Mouse (Mus musculus) midbrain, embryonic 14.5 days (tissue): ENCODE data around the gene Sh2b2. TPM values are rescaled to one million over a fixed set of nuclear protein-coding genes. Genes with fewer than 3 reads are reported as not detected.
A peak's percentile ranks its signal among the peaks of the same experiment; 100 is the strongest.

Experiments used
- ATAC-seq: fragments of 200-750 bp; cut with Nextera tagmentation; 2 replicates; pipeline ENCODE4 v1.8.0; 2017; ENCODE audit warnings: moderate number of reproducible peaks, moderate library complexity; ENCODE audit not compliant: low FRiP score, low TSS enrichment
- DNase-seq: peaks from one replicate; pipeline ENCODE4 v3.0.0-alpha.2; 2015
- H3K27ac ChIP-seq: fragments of 300-500 bp; sonication (generic); replicated peaks from 2 replicates; pipeline ENCODE4 v1.5.1; 2014; ENCODE audit warnings: mild to moderate bottlenecking, low read depth, low read length, moderate library complexity
- H3K27me3 ChIP-seq: fragments of 300-500 bp; sonication (generic); 2 replicates; pipeline ENCODE4 v1.6.1; 2014; ENCODE audit warnings: low read length, control low read depth, mixed read lengths; ENCODE audit not compliant: control insufficient read depth, insufficient read depth
- H3K36me3 ChIP-seq: fragments of 300-500 bp; sonication (generic); 2 replicates; pipeline ENCODE4 v1.6.1; 2014; ENCODE audit warnings: low read length, control low read depth; ENCODE audit not compliant: control insufficient read depth, insufficient read depth
- H3K4me1 ChIP-seq: fragments of 300-500 bp; sonication (generic); 2 replicates; pipeline ENCODE4 v1.6.1; 2014; ENCODE audit warnings: mild to moderate bottlenecking, antibody characterized with exemption, low read length, control low read depth; ENCODE audit not compliant: control insufficient read depth, insufficient read depth
- H3K4me2 ChIP-seq: fragments of 300-500 bp; sonication (generic); 2 replicates; pipeline ENCODE4 v1.6.1; 2014; ENCODE audit warnings: mild to moderate bottlenecking, low read length, moderate library complexity
- H3K4me3 ChIP-seq: fragments of 300-500 bp; sonication (generic); replicated peaks from 2 replicates; pipeline ENCODE4 v1.5.1; 2014; ENCODE audit warnings: low read depth, low read length
- H3K9ac ChIP-seq: fragments of 300-500 bp; sonication (generic); replicated peaks from 2 replicates; pipeline ENCODE4 v1.6.1; 2014; ENCODE audit warnings: mild to moderate bottlenecking, low read length, moderate library complexity
- H3K9me3 ChIP-seq: fragments of 300-500 bp; sonication (generic); 2 replicates; pipeline ENCODE4 v1.6.1; 2016; ENCODE audit warnings: low read length, control low read depth, mixed read lengths; ENCODE audit not compliant: control insufficient read depth
- WGBS: fragments of 180-500 bp; shearing (Covaris S2); extraction: QIAGEN DNeasy Blood & Tissue Kit; methylation state at CpG from one replicate; pipeline ENCODE4 v1.1.7; 2014; 5-methylcytosine and 5-hydroxymethylcytosine counted together
- polyA plus RNA-seq: library from polyadenylated mRNA; unstranded; fragments of >200 nt; fragmentation: Nextera tagmentation; extraction: Ambion mirVana; gene quantifications from 2 replicates; pipeline ENCODE4 v1.2.1, GENCODE M21; 2014

The Sh2b2 gene
- polyA plus RNA-seq, 1 experiment from 2014 or later = 23.9 TPM

DNA sequence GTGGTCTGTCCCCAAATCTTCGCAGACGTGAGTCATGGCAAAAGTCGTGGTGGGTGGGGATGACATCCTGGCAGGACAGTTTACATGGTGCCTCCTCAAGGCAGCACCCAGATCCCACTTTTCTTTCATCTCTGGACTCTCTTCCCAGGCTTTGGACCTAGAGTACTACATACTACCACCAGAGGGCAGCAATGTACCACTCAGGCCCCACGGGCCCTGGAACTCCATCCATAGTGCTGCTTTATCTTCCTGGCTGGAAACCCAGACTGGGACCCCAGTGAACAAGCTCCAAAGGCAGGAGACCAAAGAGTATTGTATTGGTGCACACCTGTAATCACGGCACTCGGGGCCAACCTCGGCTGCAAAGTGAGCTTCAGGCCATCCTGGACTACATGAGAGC lies 44.5 kb downstream of the Sh2b2 start:
- peaks cover 4% of the 10 kb centered on the region; the same call in 1 of the 2 replicates for H3K36me3 ChIP-seq
- no peak overlapping the region for H3K27ac ChIP-seq
- DNase-seq = peak; percentile 93
- H3K9me3 ChIP-seq = no peaks in the 10 kb centered on the region
- H3K9ac ChIP-seq = no peak overlapping the region
- ATAC-seq = peak; percentile 49; the same call in 1 of the 2 replicates
- no peak overlapping the region for H3K4me2 ChIP-seq
- H3K4me1 ChIP-seq = peaks cover 4% of the 10 kb centered on the region
- H3K4me3 ChIP-seq = no peak overlapping the region
- H3K27me3 ChIP-seq = no peaks in the 10 kb centered on the region
- 29% methylated on average over 7 of the region's 7 CpGs for WGBS

DNA sequence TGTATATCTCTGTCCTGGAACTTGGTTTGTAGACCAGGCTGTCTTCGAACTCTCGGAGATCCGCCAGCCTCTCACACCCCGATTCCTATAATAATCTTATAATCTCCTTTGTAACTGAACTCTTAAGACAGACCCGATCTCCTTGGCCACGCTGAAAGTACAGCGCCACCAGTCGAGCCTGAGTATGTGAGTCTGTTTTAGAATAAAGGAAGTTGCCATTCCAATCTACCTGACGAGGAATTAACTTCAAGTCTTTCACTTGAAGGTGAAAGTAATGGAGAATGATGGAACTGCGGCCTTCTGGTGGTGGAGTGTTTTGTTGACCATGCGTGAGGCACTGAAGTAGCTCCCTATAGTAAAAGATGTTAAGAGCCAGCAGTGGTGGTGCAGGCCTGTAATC lies 46.8 kb downstream of the Sh2b2 start:
- DNase-seq (peak; percentile 32), ATAC-seq (no peak)
- H3K4me1 ChIP-seq = peaks cover 4% of the 10 kb centered on the region
- H3K36me3 ChIP-seq = peaks cover 25% of the 10 kb centered on the region
- H3K27me3 ChIP-seq = no peaks in the 10 kb centered on the region
- H3K4me2 ChIP-seq = peak overlapping the region; percentile 76
- H3K4me3 ChIP-seq = peak overlapping the region; percentile 58
- peak overlapping the region; percentile 59; the same call in 1 of the 2 replicates for H3K9ac ChIP-seq
- WGBS = 23% methylated on average over 11 of the region's 11 CpGs
- no peak overlapping the region for H3K27ac ChIP-seq
- no peaks in the 10 kb centered on the region for H3K9me3 ChIP-seq

DNA sequence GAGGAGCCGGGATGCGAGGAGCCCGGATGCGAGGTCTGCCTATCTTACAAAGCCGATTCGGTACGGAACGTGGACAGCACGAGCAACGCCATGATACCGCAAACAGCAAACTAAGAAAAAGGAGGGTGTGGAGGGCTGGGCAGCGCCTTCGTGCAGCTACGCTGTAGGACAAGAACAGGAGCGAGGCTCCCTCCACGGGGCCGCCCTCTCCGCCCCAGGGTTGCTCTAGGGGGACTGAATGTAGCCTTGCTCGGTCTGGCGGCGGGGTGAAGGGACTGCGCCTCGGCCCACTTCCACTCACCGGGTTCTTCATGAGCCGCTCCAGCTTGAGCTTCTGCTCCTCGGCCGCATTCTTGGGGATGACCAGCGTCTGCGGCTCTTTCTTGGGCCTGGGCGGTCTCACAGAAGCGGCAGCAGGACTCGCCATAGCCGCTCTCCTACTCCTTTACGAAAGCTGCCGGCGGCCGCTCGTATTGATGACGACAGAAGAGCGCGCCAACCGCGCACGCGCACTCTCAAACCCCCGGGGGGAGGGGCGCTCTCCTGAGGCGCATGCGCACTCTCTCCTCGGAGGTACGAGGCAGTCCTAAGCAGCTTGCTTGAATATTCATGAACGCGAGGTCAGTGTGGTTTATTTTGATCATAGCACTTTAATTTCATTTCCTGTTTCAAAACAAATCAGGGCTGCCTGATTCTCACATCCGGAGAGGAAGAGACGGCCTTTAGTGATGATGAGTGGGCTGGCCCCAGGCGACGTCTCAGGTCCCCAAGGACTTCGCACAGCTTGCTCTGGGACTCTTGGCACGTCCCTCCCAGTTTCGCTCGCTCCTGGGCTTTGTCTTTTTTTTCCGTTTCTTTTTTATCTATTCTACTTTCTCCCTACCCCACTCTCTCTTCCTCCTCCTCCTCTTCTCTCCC lies 47.6 kb downstream of the Sh2b2 start, which contains the start of gene Prkrip1:
Gene Prkrip1, minus strand, starts transcription at position 490 of the 918 bp plus-strand sequence.
- Histone ChIP-seq H3K4me3 (peak within 1 kb of the TSS; percentile 58), H3K4me1 (peaks cover 4% of the 10 kb centered on the region), H3K27me3 (no peaks in the 10 kb centered on the region), H3K36me3 (peaks cover 33% of the 10 kb centered on the region), H3K27ac (peak within 1 kb of the TSS; percentile 75), H3K4me2 (peak within 1 kb of the TSS; percentile 76), H3K9ac (peak within 1 kb of the TSS; percentile 59), H3K9me3 (no peaks in the 10 kb centered on the region)
- DNase-seq (peak; percentile 99), ATAC-seq (peak; percentile 85)
- under 1% methylated on average over 62 of the region's 62 CpGs for WGBS

DNA sequence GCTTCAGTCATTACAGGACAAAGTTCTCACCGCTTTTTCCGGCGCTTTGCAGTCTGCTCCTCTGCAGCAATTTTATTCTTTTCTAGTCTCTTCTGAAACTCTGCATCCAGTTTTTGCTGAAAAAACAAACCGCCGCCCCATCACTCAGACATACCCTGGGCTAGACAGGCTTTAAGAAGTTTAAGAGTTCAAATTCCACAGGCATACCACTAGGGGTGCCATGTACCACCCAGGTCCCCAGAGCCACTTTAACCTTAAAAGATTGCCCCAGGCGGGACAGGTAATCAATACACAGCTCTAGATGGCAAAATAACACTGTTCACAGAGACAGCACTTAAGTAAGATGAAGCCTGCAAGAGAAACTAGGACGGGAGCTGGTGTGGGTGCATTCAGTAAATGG lies 54.5 kb downstream of the Sh2b2 start:
- ATAC-seq (no peak), DNase-seq (no peak)
- H3K4me3 ChIP-seq = no peak overlapping the region
- H3K36me3 ChIP-seq = peaks cover 86% of the 10 kb centered on the region
- no peaks in the 10 kb centered on the region for H3K27me3 ChIP-seq
- no peak overlapping the region for H3K9ac ChIP-seq
- H3K4me1 ChIP-seq = no peaks in the 10 kb centered on the region
- H3K9me3 ChIP-seq = no peaks in the 10 kb centered on the region
- 89% methylated on average over 7 of the region's 7 CpGs for WGBS
- H3K27ac ChIP-seq = no peak overlapping the region
- H3K4me2 ChIP-seq = no peak overlapping the region

DNA sequence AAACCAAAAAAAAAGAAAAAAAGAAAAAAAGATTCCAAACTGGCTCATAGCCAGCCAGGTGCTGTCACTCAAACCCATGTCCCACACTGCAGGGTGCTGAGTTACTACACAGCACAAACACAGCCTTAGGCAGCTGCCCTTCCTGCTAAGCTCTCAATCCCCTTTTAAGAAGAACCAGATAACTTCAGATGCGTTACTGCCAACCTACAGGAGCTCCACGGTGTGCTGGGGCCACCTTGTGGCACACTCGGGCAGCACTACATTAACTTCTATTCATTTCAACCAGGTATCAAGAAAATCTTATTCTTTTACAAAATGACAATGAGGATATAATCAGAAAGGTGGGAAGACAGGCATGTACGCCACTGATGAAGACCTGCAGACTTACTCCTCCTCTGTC lies 59.6 kb downstream of the Sh2b2 start:
- Histone ChIP-seq H3K36me3 (peaks cover 71% of the 10 kb centered on the region), H3K27me3 (no peaks in the 10 kb centered on the region), H3K4me3 (no peak overlapping the region), H3K9me3 (no peaks in the 10 kb centered on the region), H3K4me1 (no peaks in the 10 kb centered on the region), H3K27ac (no peak overlapping the region), H3K4me2 (no peak overlapping the region), H3K9ac (no peak overlapping the region)
- 43% methylated on average over 4 of the region's 4 CpGs for WGBS
- peak; percentile 78 for DNase-seq
- no peak for ATAC-seq

DNA sequence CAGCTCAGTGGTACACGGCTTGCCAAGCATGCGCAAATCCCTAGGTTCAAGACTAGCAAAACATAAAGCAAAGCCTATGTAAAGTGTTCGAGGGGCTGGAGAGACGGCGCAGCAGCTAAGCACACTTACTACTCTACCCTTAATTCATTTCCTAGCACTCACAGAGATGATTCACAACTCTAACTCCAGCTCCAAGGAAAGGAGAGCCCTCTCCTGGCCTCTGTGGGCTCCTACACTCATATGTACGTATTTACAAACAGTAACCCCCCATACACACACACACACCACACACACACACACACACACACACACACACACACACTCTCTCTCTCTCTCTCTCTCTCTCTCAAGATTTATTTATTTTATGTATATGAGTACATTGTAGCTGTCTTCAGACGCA lies 62.6 kb downstream of the Sh2b2 start:
- no peak overlapping the region for H3K4me3 ChIP-seq
- no peaks in the 10 kb centered on the region for H3K27me3 ChIP-seq
- no peak overlapping the region for H3K4me2 ChIP-seq
- 93% methylated on average over 7 of the region's 7 CpGs for WGBS
- H3K36me3 ChIP-seq = peaks cover 78% of the 10 kb centered on the region
- H3K9me3 ChIP-seq = no peaks in the 10 kb centered on the region
- ATAC-seq (no peak), DNase-seq (no peak)
- no peak overlapping the region for H3K9ac ChIP-seq
- H3K27ac ChIP-seq = no peak overlapping the region
- no peaks in the 10 kb centered on the region for H3K4me1 ChIP-seq

DNA sequence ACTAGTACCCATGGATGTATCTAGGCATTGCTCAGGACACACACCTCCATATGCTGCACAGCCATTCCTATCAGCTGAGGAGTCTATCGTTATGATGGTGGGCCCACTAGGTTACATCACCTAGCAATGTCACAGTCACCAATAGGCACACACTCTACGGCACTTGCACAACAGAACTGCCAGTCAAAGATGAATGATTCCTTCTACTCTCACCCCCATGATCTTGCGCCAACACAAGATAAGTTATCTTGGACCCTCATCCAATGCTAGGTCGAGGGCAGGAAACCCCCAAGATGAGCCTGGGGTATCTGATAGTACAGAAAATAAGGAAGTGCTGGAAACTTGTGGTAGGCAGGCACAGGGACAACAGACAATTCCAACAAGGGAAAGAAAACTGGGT lies 63.5 kb downstream of the Sh2b2 start:
- no peak overlapping the region for H3K4me3 ChIP-seq
- H3K4me2 ChIP-seq = no peak overlapping the region
- no peaks in the 10 kb centered on the region for H3K4me1 ChIP-seq
- DNase-seq (no peak), ATAC-seq (no peak)
- no peak overlapping the region for H3K9ac ChIP-seq
- no peaks in the 10 kb centered on the region for H3K27me3 ChIP-seq
- H3K9me3 ChIP-seq = no peaks in the 10 kb centered on the region
- 96% methylated on average over 4 of the region's 4 CpGs for WGBS
- H3K27ac ChIP-seq = no peak overlapping the region
- peaks cover 77% of the 10 kb centered on the region for H3K36me3 ChIP-seq

DNA sequence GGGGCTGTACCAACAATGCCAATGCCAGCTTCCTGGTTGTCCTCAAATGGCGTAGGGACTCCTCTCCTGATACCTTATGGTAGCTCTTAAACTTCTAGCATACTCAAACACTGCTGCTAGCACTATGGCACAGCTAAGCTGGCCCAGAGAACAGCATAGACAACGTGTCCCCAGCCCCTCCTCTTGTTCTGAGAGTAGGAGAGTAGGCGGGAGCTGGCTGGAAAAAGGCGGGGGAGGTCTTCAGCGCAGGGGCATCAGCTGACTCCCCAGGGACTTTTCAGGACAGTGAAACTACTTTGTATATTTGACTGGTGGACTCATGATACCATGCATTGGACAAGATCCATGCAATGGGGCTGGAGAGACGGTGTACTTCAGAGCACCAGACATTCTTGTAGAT lies 64.3 kb downstream of the Sh2b2 start:
- Histone ChIP-seq H3K27ac (no peak overlapping the region), H3K4me3 (no peak overlapping the region), H3K4me1 (no peaks in the 10 kb centered on the region), H3K4me2 (no peak overlapping the region), H3K27me3 (no peaks in the 10 kb centered on the region), H3K9me3 (no peaks in the 10 kb centered on the region), H3K36me3 (peaks cover 77% of the 10 kb centered on the region), H3K9ac (no peak overlapping the region)
- WGBS = 92% methylated on average over 6 of the region's 6 CpGs
- ATAC-seq = no peak
- DNase-seq = no peak

DNA sequence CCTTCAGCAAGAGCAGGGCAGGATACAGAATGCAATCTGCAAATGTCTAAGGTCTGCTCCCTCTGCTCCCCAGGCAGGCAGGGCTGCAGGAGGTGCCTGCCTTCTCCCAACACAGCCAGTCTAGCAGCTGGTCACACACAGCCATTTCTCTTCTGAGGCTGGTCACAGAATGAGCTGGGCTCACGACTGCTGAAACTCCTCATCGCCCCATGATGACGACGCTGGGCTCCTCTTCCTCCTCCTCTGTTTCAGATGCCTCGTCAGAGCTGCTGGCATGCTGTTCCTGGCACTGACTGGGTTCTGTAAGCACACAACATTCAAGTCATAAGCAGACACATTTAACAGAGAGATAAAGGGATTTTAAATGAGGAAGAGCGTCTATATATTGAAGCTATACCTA lies 65.2 kb downstream of the Sh2b2 start:
- Histone ChIP-seq H3K27me3 (no peaks in the 10 kb centered on the region), H3K9me3 (no peaks in the 10 kb centered on the region), H3K9ac (no peak overlapping the region), H3K4me2 (no peak overlapping the region), H3K36me3 (peaks cover 75% of the 10 kb centered on the region), H3K4me3 (no peak overlapping the region), H3K27ac (no peak overlapping the region), H3K4me1 (no peaks in the 10 kb centered on the region)
- DNase-seq (no peak), ATAC-seq (no peak)
- 93% methylated on average over 6 of the region's 6 CpGs for WGBS
